8 mouse cellular contexts compared by ENCODE assay signal in genomic region chr3:84745537-84746189, GRCm38 (mm10).
A peak's percentile ranks its signal among the peaks of the same experiment; 100 is the strongest.
DNase-seq lines count a peak whose midpoint lies in the region; ATAC-seq and TF ChIP-seq lines count a peak whose summit lies in the region.

No protein-coding gene starts in this region.

- WGBS in heart, adult 2 months = 29% methylated on average over 18 of the region's 18 CpGs
- 27% methylated on average over 18 of the region's 18 CpGs for WGBS in lung, embryonic 16.5 days
- 28% methylated on average over 18 of the region's 18 CpGs for WGBS in stomach, embryonic 16.5 days

- intact Hi-C loops in heart, adult 2 months (cut with DNase I) = no loop called here

- H3K9me3 ChIP-seq in lung, embryonic 16.5 days (ENCODE audit: control insufficient read depth, low read length) = no peaks in the 10 kb centered on the region
- no peaks in the 10 kb centered on the region for H3K9me3 ChIP-seq in stomach, embryonic 16.5 days (replicated peaks; ENCODE audit: control insufficient read depth, low read length)

- no peaks in the 10 kb centered on the region for H3K79me2 ChIP-seq in heart, adult 2 months (replicated peaks; ENCODE audit: control insufficient read depth, insufficient read depth, low read length)

- H3K4me1 ChIP-seq in heart, adult 2 months (ENCODE audit: control insufficient read depth, insufficient read depth, low read length) = peaks cover 1% of the 10 kb centered on the region; the same call in 1 of the 2 replicates
- peaks cover 12% of the 10 kb centered on the region for H3K4me1 ChIP-seq in lung, embryonic 16.5 days (replicated peaks; ENCODE audit: control insufficient read depth, insufficient read depth, low read length)
- peaks cover 7% of the 10 kb centered on the region; the same call in 1 of the 2 replicates for H3K4me1 ChIP-seq in stomach, embryonic 16.5 days (ENCODE audit: control insufficient read depth, insufficient read depth, low read length)

- no peak for TF ChIP-seq EP300 in heart, adult 2 months (IDR thresholded peaks at IDR 0.05; ENCODE audit: insufficient read depth, low read depth, low read length)

- H3K4me3 ChIP-seq in heart, adult 2 months = no peak overlapping the region
- H3K4me3 ChIP-seq in lung, embryonic 16.5 days (ENCODE audit: low read length) = no peak overlapping the region
- H3K4me3 ChIP-seq in stomach, embryonic 16.5 days (replicated peaks; ENCODE audit: low read length) = no peak overlapping the region

- H3K9ac ChIP-seq in heart, adult 2 months (ENCODE audit: low read depth, low read length) = no peak overlapping the region
- no peak overlapping the region for H3K9ac ChIP-seq in lung, embryonic 16.5 days (ENCODE audit: low read length)
- peak overlapping the region; percentile 32; the same call in 1 of the 2 replicates for H3K9ac ChIP-seq in stomach, embryonic 16.5 days (ENCODE audit: low read length)

- DNase-seq in cerebellum, postnatal 10 days = peak; percentile 54 to 59
- no peak for DNase-seq in cerebellum, adult 18-20 months
- DNase-seq in adrenal gland, postnatal 36 days = peak; percentile 30 to 55
- peak; percentile 38 to 51 for DNase-seq in heart, adult 2 months
- DNase-seq in layer of hippocampus, adult 11-12 months (ENCODE audit: low spot score) = peak; percentile 68

- no peak overlapping the region for H3K27ac ChIP-seq in heart, adult 2 months
- peak overlapping the region; percentile 47 for H3K27ac ChIP-seq in lung, embryonic 16.5 days (ENCODE audit: low read length)
- H3K27ac ChIP-seq in stomach, embryonic 16.5 days (ENCODE audit: low read length) = peak overlapping the region; percentile 69

- no peak overlapping the region; the same call in 1 of the 2 replicates for H3K4me2 ChIP-seq in lung, embryonic 16.5 days (ENCODE audit: low read depth, low read length)
- peak overlapping the region; percentile 28 for H3K4me2 ChIP-seq in stomach, embryonic 16.5 days (ENCODE audit: low read depth, low read length)

- peaks cover 2% of the 10 kb centered on the region; the same call in 1 of the 2 replicates for H3K27me3 ChIP-seq in heart, adult 2 months (ENCODE audit: control insufficient read depth, insufficient read depth, low read length)
- no peaks in the 10 kb centered on the region for H3K27me3 ChIP-seq in lung, embryonic 16.5 days (ENCODE audit: control insufficient read depth, insufficient read depth, low read depth, low read length)
- H3K27me3 ChIP-seq in stomach, embryonic 16.5 days (ENCODE audit: control insufficient read depth, insufficient read depth, low read length) = no peaks in the 10 kb centered on the region

- no peak for TF ChIP-seq CTCF in heart, adult 2 months (IDR thresholded peaks at IDR 0.05)

- no peaks in the 10 kb centered on the region for H3K36me3 ChIP-seq in heart, adult 2 months (ENCODE audit: control insufficient read depth, insufficient read depth, low read length)
- H3K36me3 ChIP-seq in lung, embryonic 16.5 days (ENCODE audit: control insufficient read depth, insufficient read depth, low read length) = no peaks in the 10 kb centered on the region
- no peaks in the 10 kb centered on the region for H3K36me3 ChIP-seq in stomach, embryonic 16.5 days (ENCODE audit: control insufficient read depth, insufficient read depth, low read length)

- peak; percentile 93 for ATAC-seq in lung, embryonic 16.5 days (ENCODE audit: low read depth)
- peak; percentile 90 for ATAC-seq in stomach, embryonic 16.5 days (ENCODE audit: insufficient read depth, low FRiP score)
- ATAC-seq in granulocyte monocyte progenitor cell, adult 5-6 weeks (replicated peaks; ENCODE audit: poor library complexity, severe bottlenecking) = no peak

- no peak for TF ChIP-seq POLR2A in heart, adult 2 months (IDR thresholded peaks at IDR 0.05; ENCODE audit: insufficient read depth, low read depth, low read length)

Comparison
In these comparisons a context has a peak if more than half of its experiments do, and no peak if none do; other contexts are left out.
1. DNase-seq: peak in cerebellum, postnatal 10 days (2 of 2), adrenal gland, postnatal 36 days (2 of 2), heart, adult 2 months (2 of 2) and layer of hippocampus, adult 11-12 months (single experiment); none in cerebellum, adult 18-20 months (0 of 2).